Mouse (Mus musculus) thymus, adult 2 months (tissue): ENCODE data around the gene Gmps.

ENCODE experiments used
- CTCF ChIP-seq: fragments of 200-500 bp; IDR thresholded peaks from 2 replicates; pipeline ENCODE4 v1.5.1; 2012; ENCODE audit warnings: mild to moderate bottlenecking, control low read depth, low read length, moderate library complexity, borderline replicate concordance; ENCODE audit not compliant: control insufficient read depth, poor library complexity, insufficient read depth; ENCODE audit errors: extremely low read depth
- POLR2A ChIP-seq: fragments of 200-500 bp; IDR thresholded peaks from 2 replicates; pipeline ENCODE4 v1.6.1; 2012; ENCODE audit warnings: mild to moderate bottlenecking, low read length, control low read depth, moderate library complexity; ENCODE audit not compliant: control insufficient read depth, poor library complexity, insufficient read depth; ENCODE audit errors: extremely low read depth

- TF ChIP-seq CTCF (no peak), POLR2A (peak; percentile 67; the same call in 1 of the 2 replicates)
Observed at GRCm38 (mm10) chr3:63975955-63976908, at the start of gene Gmps.
